Mouse (Mus musculus) midbrain, embryonic 12.5 days (tissue): ENCODE results near the gene Mcpt4. TPM values are rescaled to one million over a fixed set of nuclear protein-coding genes. Genes with fewer than 3 reads are reported as not detected.
"Not testable (repeated sequence)": the region's sequence is repeated elsewhere in the genome, so short reads cannot be mapped to it uniquely, and the experiment has no call there.

Experiments
- ATAC-seq: fragments of 200-750 bp; cut with Nextera tagmentation; 2 replicates; pipeline ENCODE4 v1.8.0; 2017; ENCODE audit warnings: low read depth, moderate TSS enrichment, moderate library complexity; ENCODE audit not compliant: low FRiP score
- H3K27ac ChIP-seq: fragments of 300-500 bp; sonication (generic); replicated peaks from 2 replicates; pipeline ENCODE4 v1.5.1; 2016; ENCODE audit warnings: mild to moderate bottlenecking
- H3K27me3 ChIP-seq: fragments of 300-500 bp; sonication (generic); 2 replicates; pipeline ENCODE4 v1.6.1; 2016; ENCODE audit warnings: mild to moderate bottlenecking
- H3K36me3 ChIP-seq: fragments of 300-500 bp; sonication (generic); 2 replicates; pipeline ENCODE4 v1.6.1; 2016
- H3K4me1 ChIP-seq: fragments of 300-500 bp; sonication (generic); 2 replicates; pipeline ENCODE4 v1.6.1; 2016
- H3K4me2 ChIP-seq: fragments of 300-500 bp; sonication (generic); replicated peaks from 2 replicates; pipeline ENCODE4 v1.6.1; 2016; ENCODE audit warnings: mild to moderate bottlenecking, moderate library complexity
- H3K4me3 ChIP-seq: fragments of 300-500 bp; sonication (generic); 2 replicates; pipeline ENCODE4 v1.5.1; 2016; ENCODE audit warnings: mild to moderate bottlenecking
- H3K9ac ChIP-seq: fragments of 300-500 bp; sonication (generic); replicated peaks from 2 replicates; pipeline ENCODE4 v1.6.1; 2016; ENCODE audit warnings: mild to moderate bottlenecking, moderate library complexity
- H3K9me3 ChIP-seq: fragments of 300-500 bp; sonication (generic); 2 replicates; pipeline ENCODE4 v1.6.1; 2016; ENCODE audit warnings: mild to moderate bottlenecking
- WGBS: fragments of 180-500 bp; shearing (Covaris S2); methylation state at CpG from one replicate; pipeline ENCODE4 v1.1.7; 2016; 5-methylcytosine and 5-hydroxymethylcytosine counted together
- microRNA-seq: library from miRNA; unstranded; fragments of <30 nt; microRNA quantifications from one replicate; pipeline ENCODE4, GENCODE M21; 2017
- polyA plus RNA-seq: library from polyadenylated mRNA; unstranded; fragments of >200 nt; fragmentation: Nextera tagmentation; extraction: Ambion mirVana; gene quantifications from 2 replicates; pipeline ENCODE4 v1.2.1, GENCODE M21; 2016

Gene Mcpt4
- polyA plus RNA-seq, 1 experiment from 2014 or later = not detected

GRCm38 (mm10) chr14:56041792-56042191, 20.3 kb downstream of the Mcpt4 start, which contains the start of gene Mcpt2:
Gene Mcpt2, plus strand, starts transcription at chr14:56042041.
- H3K27ac ChIP-seq, H3K4me1 ChIP-seq, H3K9me3 ChIP-seq, H3K9ac ChIP-seq, H3K27me3 ChIP-seq, ATAC-seq, H3K4me2 ChIP-seq, H3K36me3 ChIP-seq, H3K4me3 ChIP-seq: not testable (repeated sequence)
- WGBS = 81% methylated on average over 1 of the region's 1 CpGs

- no peaks in the 10 kb centered on the region for H3K27me3 ChIP-seq
- no peak for ATAC-seq
- H3K4me1 ChIP-seq = no peaks in the 10 kb centered on the region
- no peak overlapping the region for H3K27ac ChIP-seq
- H3K4me3 ChIP-seq = no peak overlapping the region
- H3K4me2 ChIP-seq = no peak overlapping the region
- no peaks in the 10 kb centered on the region for H3K36me3 ChIP-seq
- no peaks in the 10 kb centered on the region for H3K9me3 ChIP-seq
- H3K9ac ChIP-seq = no peak overlapping the region
- WGBS = 92% methylated on average over 2 of the region's 2 CpGs
Measured at GRCm38 (mm10) chr14:56034433-56034832, 27.7 kb downstream of the Mcpt4 start.

- H3K9me3 ChIP-seq, H3K4me2 ChIP-seq, H3K9ac ChIP-seq, H3K27ac ChIP-seq, H3K4me1 ChIP-seq, H3K36me3 ChIP-seq, ATAC-seq, H3K4me3 ChIP-seq, H3K27me3 ChIP-seq: not testable (repeated sequence)
- 75% methylated on average over 3 of the region's 3 CpGs for WGBS
Measured at GRCm38 (mm10) chr14:56030395-56030794, 31.7 kb downstream of the Mcpt4 start, which contains the start of gene Mcpt9. Gene Mcpt9, minus strand, starts transcription at chr14:56030495.

GRCm38 (mm10) chr14:56021305-56021704, 40.8 kb downstream of the Mcpt4 start:
- 86% methylated on average over 4 of the region's 4 CpGs for WGBS
- not testable (repeated sequence) for H3K9ac ChIP-seq, H3K36me3 ChIP-seq, H3K9me3 ChIP-seq, H3K4me3 ChIP-seq, ATAC-seq, H3K4me2 ChIP-seq, H3K4me1 ChIP-seq, H3K27ac ChIP-seq, H3K27me3 ChIP-seq

GRCm38 (mm10) chr14:56019446-56019845, 42.7 kb downstream of the Mcpt4 start:
- H3K36me3 ChIP-seq = no peaks in the 10 kb centered on the region
- H3K27me3 ChIP-seq = no peaks in the 10 kb centered on the region
- WGBS = 76% methylated on average over 1 of the region's 1 CpGs
- ATAC-seq = no peak
- H3K9me3 ChIP-seq = no peaks in the 10 kb centered on the region
- no peak overlapping the region for H3K4me2 ChIP-seq
- H3K27ac ChIP-seq = no peak overlapping the region
- H3K9ac ChIP-seq = no peak overlapping the region
- no peaks in the 10 kb centered on the region for H3K4me1 ChIP-seq
- H3K4me3 ChIP-seq = no peak overlapping the region

- H3K4me3 ChIP-seq, H3K27me3 ChIP-seq, H3K36me3 ChIP-seq, H3K4me2 ChIP-seq, H3K9ac ChIP-seq, H3K4me1 ChIP-seq, H3K9me3 ChIP-seq, ATAC-seq, H3K27ac ChIP-seq: not testable (repeated sequence)
- WGBS = 88% methylated on average over 3 of the region's 3 CpGs
Measured at GRCm38 (mm10) chr14:56017671-56018070, 44.4 kb downstream of the Mcpt4 start, which contains the start of gene Mcpt1. Gene Mcpt1, plus strand, starts transcription at chr14:56017971.

- H3K36me3 ChIP-seq = no peaks in the 10 kb centered on the region
- no peak for ATAC-seq
- no peaks in the 10 kb centered on the region for H3K4me1 ChIP-seq
- no peaks in the 10 kb centered on the region for H3K9me3 ChIP-seq
- no peak overlapping the region for H3K9ac ChIP-seq
- no peaks in the 10 kb centered on the region for H3K27me3 ChIP-seq
- no peak overlapping the region for H3K4me3 ChIP-seq
- WGBS = 91% methylated on average over 2 of the region's 2 CpGs
- H3K4me2 ChIP-seq = no peak overlapping the region
- H3K27ac ChIP-seq = no peak overlapping the region
Measured at GRCm38 (mm10) chr14:56013924-56014323, 48.2 kb downstream of the Mcpt4 start.

GRCm38 (mm10) chr14:56013147-56013546, 49.0 kb downstream of the Mcpt4 start:
- H3K4me1 ChIP-seq = no peaks in the 10 kb centered on the region
- no peaks in the 10 kb centered on the region for H3K27me3 ChIP-seq
- no peak overlapping the region for H3K27ac ChIP-seq
- WGBS = 71% methylated on average over 3 of the region's 3 CpGs
- no peak for ATAC-seq
- H3K4me3 ChIP-seq = no peak overlapping the region
- no peaks in the 10 kb centered on the region for H3K9me3 ChIP-seq
- H3K4me2 ChIP-seq = no peak overlapping the region
- H3K9ac ChIP-seq = no peak overlapping the region
- H3K36me3 ChIP-seq = no peaks in the 10 kb centered on the region

Small RNA genes lying within 50 kb of the gene (microRNA-seq; reads per million reads assigned to microRNA genes)
- gene Mir6949 = not detected

Other genes with a start within 250 kb of the Mcpt4 start
- 20.2 and 24.0 TPM in 2 replicates for gene Nfatc4, start 239.2 kb downstream of the Mcpt4 start, polyA plus RNA-seq
- gene Nynrin, start 208.3 kb downstream of the Mcpt4 start, polyA plus RNA-seq = 27.6 and 28.0 TPM in 2 replicates
- gene Cbln3, start 177.9 kb downstream of the Mcpt4 start, polyA plus RNA-seq = 0.12 and 0.15 TPM in 2 replicates
- gene Khnyn, start 177.4 kb downstream of the Mcpt4 start, polyA plus RNA-seq = 21.5 and 22.4 TPM in 2 replicates
- gene Sdr39u1, start 162.0 kb downstream of the Mcpt4 start, polyA plus RNA-seq = 41.3 and 44.6 TPM in 2 replicates
- gene Cma1, start 117.6 kb downstream of the Mcpt4 start, polyA plus RNA-seq = not detected in 2 replicates
- gene Cma2, start 111.3 kb downstream of the Mcpt4 start, polyA plus RNA-seq = not detected in 2 replicates
- gene Mcpt1, start 44.3 kb downstream of the Mcpt4 start, polyA plus RNA-seq = not detected in 2 replicates
- not detected in 2 replicates for gene Mcpt9, start 31.8 kb downstream of the Mcpt4 start, polyA plus RNA-seq
- gene Mcpt2, start 20.3 kb downstream of the Mcpt4 start, polyA plus RNA-seq = not detected in 2 replicates
- not detected in 2 replicates for gene Mcpt8, start 23.0 kb upstream of the Mcpt4 start, polyA plus RNA-seq
- not detected in 2 replicates for gene Ctsg, start 40.3 kb upstream of the Mcpt4 start, polyA plus RNA-seq
- gene Gzme, start 58.3 kb upstream of the Mcpt4 start, polyA plus RNA-seq = not detected in 2 replicates
- not detected in 2 replicates for gene Gzmd, start 70.3 kb upstream of the Mcpt4 start, polyA plus RNA-seq
- not detected in 2 replicates for gene Gzmg, start 97.3 kb upstream of the Mcpt4 start, polyA plus RNA-seq
- gene Gzmn, start 112.3 kb upstream of the Mcpt4 start, polyA plus RNA-seq = not detected in 2 replicates
- not detected in 2 replicates for gene Gzmf, start 149.1 kb upstream of the Mcpt4 start, polyA plus RNA-seq
- 0.20 TPM in 1 of 2 replicates, not detected in the other for gene Gzmc, start 172.3 kb upstream of the Mcpt4 start, polyA plus RNA-seq
- not detected in 2 replicates for gene Gzmb, start 199.9 kb upstream of the Mcpt4 start, polyA plus RNA-seq